ENCODE assay signal across 24 mouse cellular contexts in genomic region chr8:122301081-122301480, GRCm38 (mm10). TPM values are rescaled to one million over a fixed set of nuclear protein-coding genes. Genes with fewer than 3 reads are reported as not detected.
A peak's percentile ranks its signal among the peaks of the same experiment; 100 is the strongest.
DNase-seq lines count a peak whose midpoint lies in the region; ATAC-seq and TF ChIP-seq lines count a peak whose summit lies in the region.
"Had no signal": no experiment of that assay in that cellular context is flagged by ENCODE, and none has a peak within 500 bp of the region (broad histone marks: within the 10 kb centered on the region; RNA-seq: fewer than 3 reads in every experiment).

No protein-coding gene starts in this region.

- no peak for TF ChIP-seq EP300 in heart, postnatal 0 days (IDR thresholded peaks at IDR 0.05; ENCODE audit: low read depth)
- no peak for TF ChIP-seq EP300 in stomach, postnatal 0 days (optimal IDR thresholded peaks at IDR 0.05)

- WGBS in heart, postnatal 0 days = 73% methylated on average over 13 of the region's 13 CpGs
- WGBS in stomach, embryonic 15.5 days = 76% methylated on average over 13 of the region's 13 CpGs
- WGBS in stomach, postnatal 0 days = 81% methylated on average over 13 of the region's 13 CpGs

- no peak for DNase-seq in heart, postnatal 0 days (ENCODE audit: low spot score)
- no peak for DNase-seq in heart, postnatal 10 days
- no peak for DNase-seq in stomach, postnatal 0 days (ENCODE audit: low spot score)
- no peak for DNase-seq in layer of hippocampus, adult 11-12 months (ENCODE audit: low spot score)
- DNase-seq in gastrocnemius, postnatal 36 days = no peak
- DNase-seq: adrenal gland, postnatal 14 days; cerebellum, adult 9-11 months; embryo, embryonic 11 days; gastrocnemius, postnatal 10 days; kidney, adult 8-10 months; kidney, postnatal 36 days; left cerebral cortex, postnatal 4 days; lung, embryonic 14.5 days; right cerebral cortex, adult 18-20 months; spleen, adult 18-20 months; thymus, postnatal 25 days had no signal

- H3K9ac ChIP-seq in heart, postnatal 0 days (replicated peaks; ENCODE audit: low read depth, low read length) = no peak overlapping the region
- H3K9ac ChIP-seq in stomach, embryonic 15.5 days = no peak overlapping the region
- no peak overlapping the region for H3K9ac ChIP-seq in stomach, postnatal 0 days (ENCODE audit: low read length)
- H3K9ac ChIP-seq: hindbrain, embryonic 15.5 days; lung, embryonic 14.5 days had no signal

- H3K4me1 ChIP-seq in erythroblast, embryonic 14.5 days (ENCODE audit: control insufficient read depth) = peaks cover 100% of the 10 kb centered on the region
- H3K4me1 ChIP-seq in heart, postnatal 0 days (ENCODE audit: control insufficient read depth, insufficient read depth) = peaks cover 68% of the 10 kb centered on the region
- H3K4me1 ChIP-seq in stomach, embryonic 15.5 days = peaks cover 63% of the 10 kb centered on the region
- H3K4me1 ChIP-seq in stomach, postnatal 0 days (replicated peaks; ENCODE audit: control insufficient read depth, insufficient read depth) = no peaks in the 10 kb centered on the region

- peak overlapping the region; percentile 2 for H3K4me3 ChIP-seq in erythroblast, embryonic 14.5 days (replicated peaks)
- no peak overlapping the region for H3K4me3 ChIP-seq in heart, postnatal 0 days (ENCODE audit: low read depth, low read length)
- no peak overlapping the region for H3K4me3 ChIP-seq in stomach, embryonic 15.5 days (replicated peaks)
- no peak overlapping the region for H3K4me3 ChIP-seq in stomach, postnatal 0 days (ENCODE audit: low read depth, low read length)
- H3K4me3 ChIP-seq: hindbrain, embryonic 15.5 days; myocyte had no signal

- H3K9me3 ChIP-seq in erythroblast, embryonic 14.5 days (ENCODE audit: control insufficient read depth, low read length) = no peaks in the 10 kb centered on the region
- H3K9me3 ChIP-seq in heart, postnatal 0 days (replicated peaks; ENCODE audit: control insufficient read depth, low read length) = no peaks in the 10 kb centered on the region
- H3K9me3 ChIP-seq in stomach, embryonic 15.5 days = no peaks in the 10 kb centered on the region
- no peaks in the 10 kb centered on the region for H3K9me3 ChIP-seq in stomach, postnatal 0 days (ENCODE audit: control insufficient read depth, low read length)
- H3K9me3 ChIP-seq: hindbrain, embryonic 15.5 days had no signal

- peaks cover 100% of the 10 kb centered on the region for H3K36me3 ChIP-seq in erythroblast, embryonic 14.5 days (ENCODE audit: control insufficient read depth)
- H3K36me3 ChIP-seq in heart, postnatal 0 days (replicated peaks; ENCODE audit: control insufficient read depth, insufficient read depth, low read length) = peaks cover 8% of the 10 kb centered on the region
- H3K36me3 ChIP-seq in stomach, embryonic 15.5 days = no peaks in the 10 kb centered on the region
- H3K36me3 ChIP-seq in stomach, postnatal 0 days (ENCODE audit: control insufficient read depth, insufficient read depth, low read length) = no peaks in the 10 kb centered on the region
- H3K36me3 ChIP-seq: hindbrain, embryonic 15.5 days had no signal

- intact Hi-C loops in heart, postnatal 10 days (cut with DNase I) = no loop called here
- intact Hi-C loops in gastrocnemius, postnatal 36 days (cut with DNase I) = no loop called here

- ATAC-seq in erythroblast, adult 5-6 weeks (replicated peaks; ENCODE audit: low FRiP score, poor library complexity, severe bottlenecking) = no peak
- ATAC-seq in heart, postnatal 0 days (ENCODE audit: insufficient read depth, low read depth) = no peak
- no peak for ATAC-seq in stomach, embryonic 15.5 days (ENCODE audit: insufficient read depth, low FRiP score, low read depth)
- no peak for ATAC-seq in stomach, postnatal 0 days (ENCODE audit: low FRiP score, low TSS enrichment)

- no peak for TF ChIP-seq CTCF in heart, postnatal 0 days (IDR thresholded peaks at IDR 0.05; ENCODE audit: low read depth)
- no peak for TF ChIP-seq CTCF in stomach, postnatal 0 days (IDR thresholded peaks at IDR 0.05; ENCODE audit: low read depth)

- no peak overlapping the region for H3K4me2 ChIP-seq in heart, postnatal 0 days (ENCODE audit: low read depth, low read length)
- no peak overlapping the region for H3K4me2 ChIP-seq in stomach, embryonic 15.5 days
- no peak overlapping the region for H3K4me2 ChIP-seq in stomach, postnatal 0 days (replicated peaks; ENCODE audit: low read depth)
- H3K4me2 ChIP-seq: hindbrain, embryonic 15.5 days; lung, embryonic 14.5 days had no signal

- peak overlapping the region; percentile 90; the same call in 1 of the 2 replicates for H3K27ac ChIP-seq in heart, postnatal 0 days (ENCODE audit: low read depth)
- H3K27ac ChIP-seq in stomach, embryonic 15.5 days = 0 out of 2 replicates have a peak overlapping the region, but pooled peaks have one; percentile 32
- H3K27ac ChIP-seq in stomach, postnatal 0 days (replicated peaks) = no peak overlapping the region
- H3K27ac ChIP-seq: hindbrain, embryonic 15.5 days; macrophage had no signal

- H3K27me3 ChIP-seq in erythroblast, embryonic 14.5 days (ENCODE audit: control insufficient read depth) = no peaks in the 10 kb centered on the region
- no peaks in the 10 kb centered on the region for H3K27me3 ChIP-seq in heart, postnatal 0 days (ENCODE audit: control insufficient read depth, insufficient read depth, low read length)
- H3K27me3 ChIP-seq in stomach, embryonic 15.5 days (replicated peaks) = no peaks in the 10 kb centered on the region
- H3K27me3 ChIP-seq in stomach, postnatal 0 days (ENCODE audit: control insufficient read depth, insufficient read depth, low read length) = no peaks in the 10 kb centered on the region
- H3K27me3 ChIP-seq: CH12.LX; hindbrain, embryonic 15.5 days had no signal

RNA-seq across cellular contexts. Expression of gene Zfpm1, which starts 19.1 kb away (rescaled TPM):
- 331 and 361 TPM in 2 replicates for polyA plus RNA-seq in erythroblast, embryonic 14.5 days (2012)
- 54.2 and 55.4 TPM in 2 replicates for total RNA-seq in erythroblast, adult 5-6 weeks (2015; ENCODE audit: low replicate concordance)
- 196 and 459 TPM in 2 replicates for total RNA-seq in erythroblast, adult 5-6 weeks (2017; ENCODE audit: low replicate concordance)
- total RNA-seq in heart, postnatal 0 days (2014; rRNA removed; ENCODE audit: low replicate concordance) = 28.4 and 45.3 TPM in 2 replicates
- 2.3 and 2.5 TPM in 2 replicates for polyA plus RNA-seq in heart, postnatal 0 days (2015; fragmentation: Nextera tagmentation; extraction: Ambion mirVana)
- 10 to 100 TPM; 35.3 to 38.0 TPM for total RNA-seq in heart, postnatal 10 days (2021)
- polyA plus RNA-seq in stomach, embryonic 15.5 days (2015; fragmentation: Nextera tagmentation; extraction: Ambion mirVana) = 5.6 and 5.7 TPM in 2 replicates
- polyA plus RNA-seq in stomach, postnatal 0 days (2015; fragmentation: Nextera tagmentation; extraction: Ambion mirVana) = 2.3 and 2.8 TPM in 2 replicates
- 1 to 10 TPM; 5.6 to 8.9 TPM for total RNA-seq in gastrocnemius, postnatal 36 days (2021)

RNA-seq across cellular contexts. Expression of gene Trhr2, which starts 59.5 kb away (rescaled TPM):
- polyA plus RNA-seq in erythroblast, embryonic 14.5 days (2012) = not detected in 2 replicates
- not detected in 2 replicates for total RNA-seq in erythroblast, adult 5-6 weeks (2015; ENCODE audit: low replicate concordance)
- total RNA-seq in erythroblast, adult 5-6 weeks (2017; ENCODE audit: low replicate concordance) = not detected in 2 replicates
- total RNA-seq in heart, postnatal 0 days (2014; rRNA removed; ENCODE audit: low replicate concordance) = not detected in 2 replicates
- not detected in 2 replicates for polyA plus RNA-seq in heart, postnatal 0 days (2015; fragmentation: Nextera tagmentation; extraction: Ambion mirVana)
- total RNA-seq in heart, postnatal 10 days (2021) = not detected
- not detected in 2 replicates for polyA plus RNA-seq in stomach, embryonic 15.5 days (2015; fragmentation: Nextera tagmentation; extraction: Ambion mirVana)
- not detected in 2 replicates for polyA plus RNA-seq in stomach, postnatal 0 days (2015; fragmentation: Nextera tagmentation; extraction: Ambion mirVana)
- total RNA-seq in gastrocnemius, postnatal 36 days (2021) = not detected
- total RNA-seq: adrenal gland, postnatal 14 days; gastrocnemius, postnatal 10 days had no signal
- polyA plus RNA-seq: lung, embryonic 14.5 days; macrophage; myocyte; stomach, embryonic 16.5 days had no signal
